Mouse (Mus musculus) brain, embryonic 14.5 days (tissue): ENCODE data around the gene Uqcr11. TPM values are rescaled to one million over a fixed set of nuclear protein-coding genes. Genes with fewer than 3 reads are reported as not detected.
A peak's percentile ranks its signal among the peaks of the same experiment; 100 is the strongest.

Experiments
- DNase-seq: peaks from one replicate; pipeline ENCODE4 v3.0.0-alpha.2; 2011; ENCODE audit warnings: low read depth
- CTCF ChIP-seq: fragments of 200-500 bp; IDR thresholded peaks from 2 replicates; pipeline ENCODE4 v1.5.1; 2012; ENCODE audit warnings: inconsistent platforms, mild to moderate bottlenecking, moderate library complexity, borderline replicate concordance; ENCODE audit not compliant: insufficient read depth, insufficient read length; ENCODE audit errors: extremely low read depth
- POLR2A ChIP-seq: fragments of 200-500 bp; IDR thresholded peaks from 2 replicates; pipeline ENCODE4 v1.6.1; 2012; ENCODE audit warnings: mild to moderate bottlenecking, inconsistent platforms, borderline replicate concordance; ENCODE audit not compliant: poor library complexity, insufficient read depth, insufficient read length, severe bottlenecking; ENCODE audit errors: extremely low read depth
- polyA plus RNA-seq: library from polyadenylated mRNA; depleted of rRNA; stranded (reverse); fragments of >200 nt; gene quantifications from 2 replicates; pipeline ENCODE4 v1.2.3, GENCODE M21; 2012; rRNA removed

The Uqcr11 gene
- polyA plus RNA-seq = 597 and 852 TPM in 2 replicates

GRCm38 (mm10) chr10:80406684-80407501 lies at the start of gene Uqcr11:
Uqcr11 (minus strand) TSS chr10:80406830.
- TF ChIP-seq CTCF (no peak), POLR2A (peak; percentile 19; the same call in 1 of the 2 replicates)
- peak; percentile 97 for DNase-seq

- no peak for DNase-seq
- TF ChIP-seq CTCF = no peak
- no peak for TF ChIP-seq POLR2A
Observed at GRCm38 (mm10) chr10:80455697-80456096, 49.1 kb upstream of the Uqcr11 start.

GRCm38 (mm10) chr10:80454781-80455180 lies 48.2 kb upstream of the Uqcr11 start:
- no peak for TF ChIP-seq CTCF
- no peak for TF ChIP-seq POLR2A
- DNase-seq = no peak

- no peak for DNase-seq
- TF ChIP-seq POLR2A = no peak
- no peak for TF ChIP-seq CTCF
Observed at GRCm38 (mm10) chr10:80453601-80454000, 47.0 kb upstream of the Uqcr11 start.

- no peak for DNase-seq
- TF ChIP-seq POLR2A (no peak), CTCF (no peak)
Observed at GRCm38 (mm10) chr10:80450599-80450998, 44.0 kb upstream of the Uqcr11 start.

- TF ChIP-seq CTCF (peak; percentile 99), POLR2A (no peak)
- DNase-seq = peak; percentile 84
Observed at GRCm38 (mm10) chr10:80445898-80446601, 39.4 kb upstream of the Uqcr11 start.

- no peak for DNase-seq
- TF ChIP-seq CTCF (no peak), POLR2A (no peak)
Observed at GRCm38 (mm10) chr10:80445052-80445451, 38.4 kb upstream of the Uqcr11 start.

GRCm38 (mm10) chr10:80444339-80445045 lies 37.9 kb upstream of the Uqcr11 start:
- DNase-seq = peak; percentile 52
- no peak for TF ChIP-seq POLR2A

GRCm38 (mm10) chr10:80443575-80444278 lies 37.1 kb upstream of the Uqcr11 start:
- TF ChIP-seq POLR2A = no peak
- no peak for DNase-seq

GRCm38 (mm10) chr10:80442989-80443388 lies 36.4 kb upstream of the Uqcr11 start:
- TF ChIP-seq POLR2A = no peak
- no peak for TF ChIP-seq CTCF
- no peak for DNase-seq

GRCm38 (mm10) chr10:80441598-80441997 lies 35.0 kb upstream of the Uqcr11 start:
- TF ChIP-seq POLR2A = no peak
- 0 out of 2 replicates have a peak, but pooled peaks have one; percentile 8 for TF ChIP-seq CTCF
- DNase-seq = no peak

- no peak for DNase-seq
- TF ChIP-seq POLR2A = no peak
- TF ChIP-seq CTCF = no peak
Observed at GRCm38 (mm10) chr10:80440031-80440430, 33.4 kb upstream of the Uqcr11 start.
